Mouse (Mus musculus): ENCODE results near the gene Dlat.
"Not testable (repeated sequence)": the region's sequence is repeated elsewhere in the genome, so short reads cannot be mapped to it uniquely, and the experiment has no call there.

Gene Dlat

DNA sequence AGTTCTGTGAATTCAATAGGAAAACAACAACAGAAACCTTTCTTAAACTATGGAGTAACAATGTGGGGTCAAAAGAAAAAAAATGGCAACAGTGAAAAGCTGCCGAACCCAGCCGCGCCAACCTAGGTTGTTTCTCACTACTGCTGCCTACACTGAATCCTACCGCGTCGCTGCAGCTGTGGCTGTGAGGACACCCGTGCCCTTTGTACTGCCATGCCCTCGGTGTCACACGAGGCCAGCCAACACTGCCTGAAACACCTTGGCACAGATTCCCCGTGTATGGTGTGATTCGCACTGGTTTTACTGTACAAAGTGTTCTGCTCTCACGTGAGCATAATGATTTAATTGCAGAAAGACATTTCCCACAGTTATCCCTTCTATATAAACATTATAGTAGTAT lies 851 bp upstream of the Dlat start:
- peak; percentile 17 for DNase-seq (ENCODE audit: low spot score)

DNA sequence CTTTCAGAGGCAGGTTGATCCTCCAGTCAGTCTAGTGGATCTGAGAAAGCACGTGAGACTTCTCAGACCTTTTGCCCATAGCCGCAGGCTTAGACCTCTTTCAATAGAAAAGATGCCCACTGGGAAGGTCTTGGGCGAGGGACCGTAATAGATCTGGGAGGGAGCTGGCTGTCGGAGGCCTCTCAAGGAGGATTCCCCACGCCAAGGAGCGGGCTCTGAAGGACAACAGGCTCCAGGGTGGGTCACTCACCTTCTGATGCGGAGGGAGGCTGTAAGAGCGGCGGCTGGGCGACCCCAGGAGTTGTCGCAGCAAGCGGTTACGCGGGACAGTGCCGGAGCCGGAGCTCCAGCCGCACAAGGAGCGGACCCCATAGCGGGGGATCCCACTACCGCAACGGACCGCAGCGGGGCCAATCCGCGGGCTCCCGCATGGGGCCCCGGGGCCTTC lies 615 bp downstream of the Dlat start:
- no peak for DNase-seq (ENCODE audit: low spot score)

DNA sequence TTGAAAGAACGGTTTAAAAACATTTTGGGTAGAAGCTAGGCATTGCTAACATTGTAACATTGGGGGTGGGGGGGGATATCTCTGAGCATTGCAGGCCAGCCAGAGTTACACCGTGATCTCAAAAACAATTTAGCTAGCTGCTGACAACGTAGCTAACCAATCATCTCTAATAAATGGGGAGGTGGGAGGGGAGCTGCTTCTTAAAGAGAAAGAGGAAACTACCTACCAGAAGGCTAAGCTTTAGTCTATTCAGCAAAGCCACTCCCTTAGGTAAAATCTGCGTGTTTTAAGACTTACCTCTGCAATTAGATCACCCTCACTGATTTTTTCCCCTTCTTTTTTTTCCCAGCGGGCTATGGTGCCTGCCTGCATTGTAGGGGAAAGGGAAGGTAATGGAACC lies 1.2 kb downstream of the Dlat start:
- no peak for DNase-seq (ENCODE audit: low spot score)

DNA sequence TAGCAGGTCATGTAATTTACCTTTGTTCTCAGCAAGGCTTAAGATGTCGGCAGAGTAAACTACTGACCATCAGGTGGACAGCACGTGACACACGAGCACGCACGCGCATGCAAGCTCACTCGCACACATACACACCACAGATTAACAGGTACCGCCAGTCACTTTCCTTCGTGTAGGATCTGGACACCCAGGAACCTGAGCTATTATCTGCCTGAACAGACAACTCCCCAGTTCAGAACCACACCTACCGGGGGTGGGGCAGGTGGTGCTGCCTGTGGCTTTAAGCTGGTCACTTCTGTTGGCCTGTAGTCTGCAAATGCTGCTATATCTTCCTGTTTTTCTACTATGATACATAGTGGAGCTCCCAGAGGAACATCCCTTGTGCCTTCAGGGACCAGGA lies 9.1 kb downstream of the Dlat start:
- no peak for DNase-seq (ENCODE audit: low spot score)

DNA sequence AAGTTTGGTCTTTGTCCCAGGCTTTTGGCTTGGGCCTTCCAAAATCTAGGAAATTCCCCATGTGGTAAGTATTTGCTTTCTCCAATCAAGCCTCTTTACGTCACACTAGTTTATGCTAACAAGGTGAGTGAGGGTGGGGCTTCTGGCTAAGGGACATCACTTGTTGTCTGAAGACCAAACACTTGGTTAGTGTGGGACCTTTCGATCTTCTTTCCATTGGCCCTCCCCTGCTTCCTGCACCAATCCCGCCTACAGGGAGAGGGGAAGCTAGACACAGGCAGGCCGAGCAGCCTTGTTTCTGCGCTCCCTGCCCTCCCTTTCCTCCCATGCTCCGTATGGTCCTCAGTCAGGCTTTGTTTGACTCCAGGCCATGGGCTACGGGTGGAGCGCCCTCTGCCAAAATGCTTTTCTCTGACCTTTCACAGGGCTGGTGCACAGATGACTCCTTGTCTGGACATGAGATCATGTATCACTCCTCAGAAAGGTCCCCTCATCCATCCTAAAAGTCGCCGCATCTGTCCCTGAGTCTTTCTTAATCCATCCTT lies 12.7 kb downstream of the Dlat start:
- DNase-seq (ENCODE audit: low spot score): no peak

DNA sequence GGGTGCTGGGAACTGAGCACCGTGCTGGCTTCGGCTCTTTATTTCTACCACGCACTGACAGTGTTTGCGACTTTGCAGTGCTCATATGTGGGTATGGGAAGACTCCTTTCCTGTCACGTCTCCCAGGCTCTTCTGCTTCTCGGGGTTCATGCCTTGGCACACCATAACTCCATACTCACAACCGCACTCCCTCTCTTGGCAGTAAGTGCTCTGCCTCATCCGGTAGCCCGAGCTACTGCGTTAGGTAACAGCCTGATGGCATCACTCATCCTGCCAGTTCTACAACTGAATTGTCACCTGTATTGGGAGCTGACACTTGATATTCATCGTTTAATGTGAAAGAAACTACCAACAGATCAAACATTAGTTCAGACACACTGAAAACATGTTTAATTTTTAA lies 25.3 kb downstream of the Dlat start:
- no peak for DNase-seq (ENCODE audit: low spot score)

DNA sequence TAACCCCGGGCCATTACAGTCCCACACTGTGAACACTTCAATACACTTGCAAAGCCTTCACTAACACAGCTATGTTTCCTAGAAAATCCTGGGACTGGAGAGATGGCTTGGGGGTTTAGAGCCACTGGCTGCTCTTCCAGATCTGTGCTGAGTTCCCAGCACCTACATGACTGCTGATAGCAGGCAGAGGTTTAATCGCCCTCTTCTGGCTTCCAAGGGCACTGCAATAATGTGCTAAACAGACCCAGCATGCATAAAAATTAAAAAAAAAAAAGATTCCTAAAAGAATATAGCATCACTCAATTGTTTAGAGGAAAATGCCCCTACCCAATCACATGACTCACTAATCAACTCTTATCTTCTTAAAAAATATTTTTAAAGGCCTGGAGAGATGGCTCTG lies 26.5 kb downstream of the Dlat start:
- no peak for DNase-seq (ENCODE audit: low spot score)

DNA sequence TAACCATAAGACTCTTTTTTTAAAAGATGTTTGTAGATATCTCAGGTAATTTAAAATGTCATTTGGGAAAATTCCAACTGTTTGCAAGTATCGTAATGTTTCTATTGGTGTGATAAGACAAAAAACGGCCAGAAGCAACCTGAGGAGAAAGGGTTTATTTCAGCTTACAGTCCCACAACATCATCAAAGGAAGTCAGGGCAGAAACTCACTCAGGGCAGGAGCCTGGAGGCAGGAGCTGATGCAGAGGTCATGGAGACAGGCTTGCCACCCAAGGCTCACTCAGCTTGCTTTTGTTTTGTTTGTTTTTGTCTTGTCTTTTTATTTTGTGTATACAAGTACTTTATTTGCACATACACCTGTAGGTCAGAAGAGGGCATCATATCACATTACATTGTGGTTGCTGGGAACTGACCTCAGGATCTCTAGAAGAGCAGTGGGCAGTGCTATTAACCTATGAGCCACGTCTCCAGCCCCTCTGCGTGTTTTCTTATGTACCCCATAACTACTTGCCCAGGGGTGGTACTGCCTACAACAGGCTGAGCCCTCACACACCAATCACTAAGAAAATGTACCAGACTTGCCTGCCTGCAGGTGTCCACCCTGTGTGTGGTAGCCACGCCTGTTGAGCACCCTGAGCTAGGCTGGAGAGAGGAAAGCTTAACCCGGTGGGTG lies 27.4 kb downstream of the Dlat start:
- no peak for DNase-seq (ENCODE audit: low spot score)

DNA sequence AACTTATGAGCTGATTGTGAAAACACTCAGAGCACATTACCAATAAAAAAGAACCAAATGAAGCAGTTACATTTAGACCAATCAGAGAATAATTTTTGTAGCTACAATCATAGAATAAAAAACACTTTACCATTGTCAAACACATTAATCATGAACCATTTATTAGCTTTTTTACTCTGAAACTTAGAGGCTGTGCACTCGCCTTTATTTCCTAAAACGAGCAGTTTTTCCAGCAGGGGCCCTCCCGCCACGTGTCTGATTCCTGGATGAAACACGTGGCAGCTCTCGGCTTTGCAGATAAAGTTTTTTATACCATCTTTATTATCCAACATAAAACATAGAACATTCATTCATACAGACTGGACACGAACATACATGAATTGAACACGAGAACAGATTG lies 28.7 kb downstream of the Dlat start:
- not testable (repeated sequence) for DNase-seq (ENCODE audit: low spot score)

DNA sequence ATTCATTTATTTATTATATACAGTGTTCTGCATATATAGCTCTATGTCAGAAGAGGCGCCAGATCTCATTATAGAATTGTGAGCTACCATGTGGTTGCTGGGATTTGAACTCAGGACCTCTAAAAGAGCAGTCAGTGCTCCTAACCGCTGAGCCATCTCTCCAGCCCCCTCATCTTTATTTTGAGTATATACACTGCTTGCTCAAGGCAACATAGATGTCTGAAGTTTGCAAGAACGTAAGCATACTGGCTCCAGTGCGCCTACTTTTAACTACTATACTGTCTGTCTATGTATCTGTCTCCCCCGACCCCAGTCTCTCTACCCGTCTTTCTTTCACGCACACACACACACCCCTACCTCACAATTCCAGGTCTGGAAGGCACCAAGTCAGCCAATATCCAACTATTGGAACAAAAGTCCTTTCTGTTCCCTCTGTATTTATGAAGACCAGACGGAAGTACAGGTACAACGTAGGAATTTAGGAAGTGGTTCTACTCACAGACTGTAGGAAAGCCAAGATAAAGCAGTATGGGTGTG lies 41.7 kb downstream of the Dlat start:
- DNase-seq (ENCODE audit: low spot score): no peak

DNA sequence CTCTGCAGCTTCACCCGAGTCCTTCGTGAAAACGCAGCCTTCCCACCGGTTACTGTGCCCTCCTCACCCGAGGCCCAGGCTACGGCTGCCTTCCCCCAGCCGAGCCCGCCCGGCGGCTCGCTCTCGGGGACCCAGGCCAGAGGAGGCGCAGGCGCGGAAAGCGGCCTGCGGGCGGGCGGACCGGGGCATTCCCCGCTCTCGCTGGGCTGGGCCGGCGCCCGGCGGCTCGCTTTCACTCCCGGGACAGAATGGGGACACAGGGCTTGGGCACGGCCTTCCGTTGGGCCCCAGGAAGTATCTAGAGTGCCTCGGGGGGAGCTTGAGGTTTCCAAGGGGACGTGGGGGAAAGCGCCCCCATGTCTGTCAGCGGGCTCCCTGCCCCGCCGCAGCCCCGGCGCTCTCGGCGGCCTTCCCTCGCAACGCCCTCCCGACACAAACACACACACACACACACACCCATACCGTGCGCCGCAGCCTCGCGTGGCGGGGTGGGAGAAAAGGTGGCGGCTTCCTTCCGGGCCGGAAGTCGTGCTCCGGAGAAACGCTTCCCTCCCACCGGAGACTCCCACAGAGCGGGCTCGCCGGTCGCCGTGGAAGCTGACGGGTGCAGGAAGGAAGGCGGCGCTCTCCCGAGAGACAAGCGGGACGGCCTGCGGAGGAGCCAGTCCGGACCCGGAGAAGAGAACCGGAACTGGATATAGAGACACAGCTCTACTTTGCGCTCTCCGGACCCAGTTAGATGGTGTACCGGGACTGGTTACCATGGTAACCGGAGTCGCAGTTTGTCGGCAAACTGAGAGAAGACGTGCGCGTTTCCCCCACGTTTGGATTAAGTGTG lies 42.6 kb downstream of the Dlat start, which contains the start of the genes Pih1d2 and Nkapd1:
Gene Pih1d2 (plus strand): TSS at position 556 of the 838 bp plus-strand sequence.
Gene Nkapd1 (minus strand): TSS at position 699 of the 838 bp plus-strand sequence.
- peak; percentile 87 for DNase-seq (ENCODE audit: low spot score)

DNA sequence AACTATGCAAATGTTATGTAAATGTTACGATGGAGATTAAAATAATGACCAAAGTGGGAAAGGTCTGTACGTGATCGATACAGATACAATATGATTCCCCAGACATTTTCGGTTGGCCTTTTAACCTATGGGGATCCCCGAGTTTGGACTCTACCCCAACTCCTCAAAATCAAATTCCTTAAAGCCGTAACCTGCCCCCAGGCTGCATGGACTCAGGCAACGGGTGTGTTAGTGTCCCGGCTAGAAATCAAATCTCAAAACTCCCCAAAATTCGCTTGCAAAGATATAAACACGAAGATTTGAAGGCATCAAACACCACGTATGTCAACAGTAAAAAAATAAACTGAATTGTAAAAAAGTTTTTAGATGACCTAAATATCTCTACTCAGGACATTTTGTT lies 43.4 kb downstream of the Dlat start:
- no peak for DNase-seq (ENCODE audit: low spot score)

DNA sequence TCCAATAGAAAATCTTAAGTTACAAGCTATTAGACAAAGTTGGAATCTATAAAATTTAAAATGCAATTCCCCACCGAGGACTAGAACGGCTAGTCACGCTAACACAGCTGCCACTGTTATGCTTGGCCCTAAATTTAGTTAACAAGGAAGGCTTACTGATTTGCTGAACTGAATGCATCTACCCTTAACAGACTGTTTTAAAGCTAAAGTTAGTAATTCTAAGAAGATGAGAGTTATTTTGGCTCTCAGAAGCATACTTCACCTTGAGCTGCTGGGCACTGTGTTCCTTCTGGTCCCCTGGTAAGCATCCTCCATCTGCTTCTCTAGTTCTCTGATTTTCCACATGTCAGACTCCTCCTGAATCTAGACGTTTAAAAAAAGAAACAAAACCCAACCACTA lies 47.5 kb downstream of the Dlat start:
- no peak for DNase-seq (ENCODE audit: low spot score)

DNA sequence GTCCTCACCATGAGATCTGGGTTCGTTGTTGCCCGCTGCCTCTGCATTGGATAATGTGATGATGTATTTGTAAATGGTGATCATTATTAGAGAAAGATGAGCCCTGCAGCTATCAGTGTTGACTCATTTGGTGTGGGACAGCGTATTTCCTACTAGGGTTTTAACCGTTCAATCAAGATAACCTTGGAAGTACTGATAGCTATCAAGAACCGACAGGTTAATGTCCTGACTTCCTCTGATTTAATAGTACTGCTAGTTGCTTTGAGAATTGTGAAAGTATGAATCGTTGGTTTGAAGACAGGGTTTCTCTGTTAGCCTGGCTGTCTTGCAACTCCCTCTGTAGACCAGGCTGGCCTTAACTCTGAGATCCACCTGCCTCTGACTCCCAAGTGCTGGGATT lies 55.2 kb downstream of the Dlat start:
- DNase-seq (ENCODE audit: low spot score): no peak

DNA sequence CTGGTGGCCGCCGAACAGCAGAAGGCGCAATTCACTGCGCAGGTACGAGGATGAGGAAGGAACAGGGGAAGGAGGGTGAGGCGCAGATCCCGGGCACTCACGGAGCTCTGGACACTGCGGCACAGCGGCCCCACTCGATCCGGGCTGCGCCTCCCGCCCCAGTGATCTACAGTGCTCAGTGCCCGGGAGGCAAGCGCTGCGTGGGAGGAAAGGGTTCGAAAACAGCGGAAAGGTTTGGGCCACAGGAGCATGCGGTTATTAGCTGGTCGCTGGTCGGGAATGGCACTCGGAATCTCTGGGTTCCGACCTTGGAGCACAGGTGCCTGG lies 55.6 kb downstream of the Dlat start:
- DNase-seq (ENCODE audit: low spot score): no peak

DNA sequence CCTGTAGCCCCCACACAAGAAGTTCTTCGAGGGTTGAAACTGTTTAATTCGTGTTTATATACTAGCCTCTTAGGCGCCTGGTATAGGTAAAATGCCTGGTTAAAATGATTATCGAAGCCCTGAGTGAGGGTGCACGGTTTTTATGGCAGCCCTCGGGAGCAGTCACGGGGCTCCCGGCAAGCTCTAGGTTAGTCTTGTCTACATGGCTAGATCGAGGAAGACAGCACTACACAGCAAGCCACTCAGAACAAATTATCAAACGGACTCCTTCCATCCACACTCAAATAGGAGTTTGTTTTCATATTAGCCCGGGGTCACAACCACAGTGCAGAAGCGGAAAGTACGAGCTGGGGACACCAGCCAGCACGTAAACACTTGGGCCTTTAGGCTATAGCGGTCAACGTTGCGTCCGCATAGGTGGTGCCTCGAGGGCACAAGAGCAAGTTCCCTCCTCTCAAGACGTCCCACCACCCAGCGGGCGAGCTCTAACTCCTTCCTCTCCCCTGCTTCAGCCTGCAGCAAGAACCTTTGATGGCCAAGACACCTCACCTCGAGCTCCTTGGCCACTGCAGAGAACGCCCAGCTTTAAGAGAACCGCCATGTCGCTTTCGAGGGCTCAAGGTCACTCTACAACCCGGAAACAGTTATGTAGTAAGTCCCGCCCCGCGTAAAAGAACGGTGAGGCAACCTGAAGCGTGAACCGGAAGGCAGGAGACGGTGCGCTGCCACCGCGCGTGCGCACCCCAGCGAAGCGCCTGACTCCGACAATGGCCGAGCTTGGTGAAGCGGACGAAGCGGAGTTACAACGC lies 56.2 kb downstream of the Dlat start, which contains the start of the genes Sdhd and Timm8b:
Gene Sdhd (minus strand): TSS at position 624 of the 809 bp plus-strand sequence.
Gene Timm8b (plus strand): TSS at position 722 of the 809 bp plus-strand sequence.
- peak; percentile 95 for DNase-seq (ENCODE audit: low spot score)

DNA sequence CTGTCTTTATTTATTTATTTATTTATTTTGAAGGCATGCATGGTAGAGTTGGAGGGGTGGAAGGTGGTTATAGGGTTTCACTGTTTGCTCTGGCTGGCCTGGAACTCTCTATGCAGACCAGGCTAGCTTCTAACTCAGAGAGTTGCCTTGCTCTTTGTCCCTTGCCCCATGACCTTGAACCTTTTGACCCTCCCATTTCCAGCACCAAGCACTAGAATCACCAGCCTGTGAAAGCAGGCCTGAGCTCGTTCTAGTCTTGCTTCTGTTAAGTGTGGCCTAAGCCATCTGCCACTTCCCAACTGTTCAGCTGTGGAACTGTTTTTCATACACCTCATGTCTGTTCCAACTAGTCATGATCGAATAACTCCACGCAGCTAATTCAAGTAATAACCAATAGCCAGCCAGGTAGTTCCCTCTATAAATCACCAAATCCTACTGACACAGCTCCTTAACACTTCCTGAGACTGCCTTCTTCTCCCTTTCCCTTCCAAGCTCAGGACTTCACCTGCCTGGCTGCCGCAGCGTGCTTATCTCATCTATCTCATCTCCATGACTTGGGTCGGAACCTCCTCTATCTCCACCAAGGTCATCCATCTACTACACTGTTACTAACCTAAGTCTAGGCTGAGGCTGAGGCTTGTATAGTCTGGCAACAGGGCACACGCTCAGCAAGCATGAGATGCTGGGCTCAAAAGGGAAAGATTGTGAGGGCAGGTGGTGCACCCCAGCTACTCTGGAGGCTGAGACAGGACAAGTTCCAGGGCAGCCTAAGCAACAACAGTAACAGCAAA lies 57.3 kb downstream of the Dlat start:
- DNase-seq (ENCODE audit: low spot score): no peak

DNA sequence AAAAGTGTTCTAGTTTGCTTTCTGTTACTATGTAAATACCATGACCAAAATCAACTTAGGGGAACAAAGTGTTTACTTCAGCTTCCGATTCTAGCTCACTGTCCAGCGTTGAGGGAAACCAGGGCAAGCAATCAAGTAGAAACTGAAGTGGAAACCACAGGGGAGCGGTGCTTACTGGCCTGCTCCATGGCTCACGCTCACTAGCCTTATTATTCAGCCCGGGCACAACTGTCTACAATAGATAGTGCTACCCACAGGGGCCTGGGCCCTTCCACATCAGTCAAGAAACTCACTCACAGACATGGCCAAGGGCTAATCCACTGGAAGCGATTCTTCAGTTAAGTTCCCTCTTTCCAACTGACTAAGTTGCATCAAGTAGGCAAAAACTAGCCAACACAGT lies 58.0 kb downstream of the Dlat start:
- DNase-seq (ENCODE audit: low spot score): no peak

DNA sequence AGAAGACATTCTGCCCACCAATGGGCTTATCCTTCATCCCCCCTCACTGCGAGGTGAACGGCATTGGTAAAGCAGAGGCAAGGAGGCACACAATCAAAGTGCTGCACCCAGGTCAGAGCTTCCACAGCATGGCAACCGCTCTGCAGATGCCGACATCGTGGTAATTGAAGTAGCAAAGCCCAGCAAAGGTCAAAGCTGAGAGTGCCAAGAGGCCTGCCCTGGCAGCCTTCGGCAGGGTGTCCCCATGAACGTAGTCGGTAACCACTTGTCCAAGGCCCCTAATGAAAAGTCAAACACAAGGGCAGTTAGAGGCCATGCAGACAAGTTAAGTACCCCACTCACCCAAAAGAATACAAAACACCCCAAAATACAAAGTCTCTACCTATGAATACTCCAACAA lies 62.6 kb downstream of the Dlat start:
- no peak for DNase-seq (ENCODE audit: low spot score)

DNA sequence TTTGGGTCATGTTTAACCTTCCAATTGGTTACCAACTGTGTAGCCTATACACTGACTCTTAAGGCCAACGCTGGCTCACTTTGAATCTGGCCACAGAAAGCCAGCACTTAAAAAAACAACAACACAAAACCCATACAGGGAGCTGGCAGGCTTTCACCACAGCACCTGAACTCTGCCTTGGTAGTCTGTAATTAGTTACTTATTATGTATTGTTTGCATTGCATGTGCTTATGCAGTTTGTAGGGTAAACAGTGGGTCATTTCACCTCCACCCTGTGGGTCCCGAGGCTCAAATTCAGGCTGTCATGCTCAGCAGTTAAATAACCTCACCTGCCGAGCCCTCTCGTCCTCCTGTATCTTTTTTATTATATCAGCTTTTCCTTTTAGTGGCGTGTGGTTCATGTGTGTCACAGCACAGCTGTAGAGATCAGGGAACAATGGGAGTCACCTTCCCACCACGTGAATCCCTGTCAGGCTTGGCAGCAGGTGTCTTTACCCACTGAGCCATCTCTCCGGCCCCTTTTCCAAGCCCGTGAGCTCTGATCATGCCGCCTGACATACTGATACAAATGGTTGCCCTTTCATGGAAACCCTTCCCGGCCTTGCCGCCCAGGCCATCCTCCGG lies 64.7 kb downstream of the Dlat start:
- DNase-seq (ENCODE audit: low spot score): no peak

DNA sequence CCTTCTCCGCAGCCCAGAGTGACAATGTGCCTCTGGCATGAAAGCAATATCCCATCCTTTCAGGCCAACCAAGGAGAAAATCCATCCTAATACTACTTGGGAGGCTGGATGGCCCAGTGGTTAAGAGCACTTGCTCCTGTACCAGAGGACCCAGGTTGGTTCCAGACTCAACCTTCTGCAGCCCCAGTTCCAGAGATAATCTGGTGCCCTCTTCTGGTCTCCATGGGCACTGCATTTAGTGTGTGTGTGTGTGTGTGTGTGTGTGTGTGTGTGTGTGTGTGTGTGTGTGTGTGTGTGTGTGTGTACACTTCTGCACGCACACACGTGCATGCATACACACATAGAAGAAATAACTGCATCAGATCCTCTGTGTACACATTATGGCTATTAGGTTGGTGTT lies 66.0 kb downstream of the Dlat start:
- peak; percentile 52 for DNase-seq (ENCODE audit: low spot score)

All from T-cell, adult 2 months (primary cell).